Mouse (Mus musculus) embryonic facial prominence, embryonic 13.5 days (tissue): ENCODE results near the gene Gm37240. TPM values are rescaled to one million over a fixed set of nuclear protein-coding genes. Genes with fewer than 3 reads are reported as not detected.

Experiments
- ATAC-seq: fragments of 200-750 bp; cut with Nextera tagmentation; 2 replicates; pipeline ENCODE4 v1.8.0; 2017; ENCODE audit warnings: low read depth; ENCODE audit not compliant: insufficient number of reproducible peaks, insufficient read depth, low FRiP score, low TSS enrichment
- H3K27ac ChIP-seq: fragments of 300-500 bp; sonication (generic); 2 replicates; pipeline ENCODE4 v1.5.1; 2015; ENCODE audit warnings: moderate library complexity, mild to moderate bottlenecking, inconsistent platforms
- H3K27me3 ChIP-seq: fragments of 300-500 bp; sonication (generic); 2 replicates; pipeline ENCODE4 v1.6.1; 2015; ENCODE audit warnings: mild to moderate bottlenecking, inconsistent platforms
- H3K36me3 ChIP-seq: fragments of 300-500 bp; sonication (generic); 2 replicates; pipeline ENCODE4 v1.6.1; 2015; ENCODE audit warnings: mild to moderate bottlenecking, inconsistent platforms
- H3K4me1 ChIP-seq: fragments of 300-500 bp; sonication (generic); 2 replicates; pipeline ENCODE4 v1.6.1; 2015; ENCODE audit warnings: inconsistent platforms
- H3K4me2 ChIP-seq: fragments of 300-500 bp; sonication (generic); 2 replicates; pipeline ENCODE4 v1.6.1; 2015; ENCODE audit warnings: moderate library complexity, mild to moderate bottlenecking, inconsistent platforms
- H3K4me3 ChIP-seq: fragments of 300-500 bp; sonication (generic); 2 replicates; pipeline ENCODE4 v1.5.1; 2015; ENCODE audit warnings: mild to moderate bottlenecking, inconsistent platforms
- H3K9ac ChIP-seq: fragments of 300-500 bp; sonication (generic); 2 replicates; pipeline ENCODE4 v1.6.1; 2015; ENCODE audit warnings: mild to moderate bottlenecking, inconsistent platforms
- H3K9me3 ChIP-seq: fragments of 300-500 bp; sonication (generic); 2 replicates; pipeline ENCODE4 v1.6.1; 2016; ENCODE audit warnings: inconsistent platforms
- WGBS: fragments of 180-500 bp; shearing (Covaris S2); methylation state at CpG from one replicate; pipeline ENCODE4 v1.1.7; 2015; ENCODE audit warnings: mixed read lengths; 5-methylcytosine and 5-hydroxymethylcytosine counted together
- polyA plus RNA-seq: library from polyadenylated mRNA; unstranded; fragments of >200 nt; fragmentation: Nextera tagmentation; extraction: Ambion mirVana; gene quantifications from 2 replicates; pipeline ENCODE4 v1.2.1, GENCODE M21; 2015

Gm37240 gene
- polyA plus RNA-seq, 1 experiment from 2014 or later: 6.3 TPM

DNA sequence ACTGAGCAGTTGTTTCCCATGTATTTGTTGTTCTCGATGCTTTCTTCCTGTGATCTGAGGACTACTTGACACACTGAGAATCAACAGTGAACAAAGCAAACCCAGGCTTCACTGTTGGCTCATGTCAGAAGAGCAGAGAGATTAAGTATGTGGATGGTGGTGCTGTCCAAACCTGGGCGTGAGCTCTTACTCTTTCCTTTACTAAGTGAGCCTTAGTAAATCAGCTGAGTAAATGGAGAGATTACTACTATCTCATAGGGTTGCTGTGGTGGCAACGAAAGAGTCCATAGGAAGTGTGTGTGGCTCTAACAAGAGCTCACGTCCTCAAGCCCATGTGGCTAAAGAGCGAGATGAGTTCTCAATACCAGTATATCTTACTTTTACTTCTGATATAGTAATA lies 950.4 kb downstream of the Gm37240 start:
- 90% methylated on average over 5 of the region's 5 CpGs for WGBS
- no peak overlapping the region for H3K4me2 ChIP-seq
- no peaks in the 10 kb centered on the region for H3K9me3 ChIP-seq
- H3K36me3 ChIP-seq: no peaks in the 10 kb centered on the region
- no peaks in the 10 kb centered on the region for H3K27me3 ChIP-seq
- no peak overlapping the region for H3K9ac ChIP-seq
- ATAC-seq: no peak
- H3K27ac ChIP-seq: no peak overlapping the region
- no peak overlapping the region for H3K4me3 ChIP-seq
- H3K4me1 ChIP-seq: peaks cover 6% of the 10 kb centered on the region

DNA sequence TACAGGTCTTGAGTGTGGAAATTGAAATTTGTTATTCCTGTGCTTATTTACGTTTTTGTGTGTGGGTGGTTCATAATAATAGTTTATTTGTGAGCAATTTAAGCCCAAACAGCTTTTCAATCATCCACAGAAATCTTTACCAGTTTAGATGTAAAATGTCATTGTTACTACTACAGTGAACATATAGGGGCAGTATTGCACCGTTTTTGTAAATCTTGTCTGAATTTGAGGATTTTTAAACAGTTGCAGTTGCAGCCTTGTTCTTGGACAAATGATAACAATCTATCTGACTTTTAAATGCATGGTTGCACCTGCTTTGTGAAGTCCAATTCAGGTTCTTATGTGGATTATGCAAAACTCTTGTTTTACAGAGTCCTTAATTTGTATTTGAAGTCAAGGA lies 951.1 kb downstream of the Gm37240 start:
- Histone ChIP-seq H3K36me3 (no peaks in the 10 kb centered on the region), H3K27ac (no peak overlapping the region), H3K9me3 (no peaks in the 10 kb centered on the region), H3K4me2 (no peak overlapping the region), H3K27me3 (no peaks in the 10 kb centered on the region), H3K4me3 (no peak overlapping the region), H3K9ac (no peak overlapping the region), H3K4me1 (peaks cover 6% of the 10 kb centered on the region)
- no peak for ATAC-seq
- 40% methylated on average over 2 of the region's 2 CpGs for WGBS

DNA sequence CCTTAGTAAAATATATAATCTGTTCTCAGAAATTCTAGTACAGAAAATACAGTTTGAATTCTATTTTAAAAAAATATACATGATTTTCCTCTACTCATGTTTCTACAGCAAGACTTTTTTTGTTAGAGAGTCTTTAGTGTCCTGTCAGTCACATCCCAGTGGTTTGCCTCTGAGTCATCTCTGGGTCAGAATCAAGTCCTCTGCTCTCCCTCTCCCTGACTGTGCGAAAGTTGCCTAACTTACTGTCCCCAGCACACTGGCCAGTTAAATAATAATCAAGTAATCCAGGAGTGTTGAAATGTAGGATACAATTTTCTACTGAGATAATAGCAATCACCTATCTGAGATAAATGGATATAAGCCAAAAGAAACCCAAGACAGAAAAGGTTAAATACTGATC lies 951.6 kb downstream of the Gm37240 start:
- 84% methylated on average over 1 of the region's 1 CpGs for WGBS
- Histone ChIP-seq H3K9me3 (no peaks in the 10 kb centered on the region), H3K27me3 (no peaks in the 10 kb centered on the region)

DNA sequence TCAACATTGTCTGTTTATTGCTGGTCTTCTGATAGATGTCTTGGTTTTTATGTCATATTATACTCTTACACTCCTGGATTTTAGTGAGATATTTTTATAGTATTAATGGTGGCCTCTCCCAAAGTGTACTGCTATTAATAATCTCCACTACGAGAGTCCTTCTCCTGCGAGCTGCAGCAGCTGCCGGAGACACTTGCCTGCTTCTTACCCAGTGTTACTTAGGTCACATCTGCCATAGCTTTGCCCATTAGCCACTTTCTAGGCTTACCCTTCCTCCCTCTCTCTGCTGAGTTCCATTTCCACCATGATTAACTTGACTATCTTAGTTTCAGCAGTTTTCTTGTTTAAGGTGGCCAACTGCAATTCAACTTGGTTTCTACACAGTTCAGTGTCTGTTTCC lies 956.6 kb downstream of the Gm37240 start:
- H3K4me3 ChIP-seq: no peak overlapping the region
- no peaks in the 10 kb centered on the region for H3K4me1 ChIP-seq
- 83% methylated on average over 3 of the region's 3 CpGs for WGBS
- no peak overlapping the region for H3K9ac ChIP-seq
- H3K9me3 ChIP-seq: no peaks in the 10 kb centered on the region
- no peaks in the 10 kb centered on the region for H3K27me3 ChIP-seq
- no peak for ATAC-seq
- no peak overlapping the region for H3K4me2 ChIP-seq
- no peak overlapping the region for H3K27ac ChIP-seq
- no peaks in the 10 kb centered on the region for H3K36me3 ChIP-seq

More for the DNA sequence above, 951.6 kb downstream of the Gm37240 start:
- ATAC-seq: no peak
- no peak overlapping the region for H3K4me3 ChIP-seq
- H3K36me3 ChIP-seq: no peaks in the 10 kb centered on the region
- peaks cover 6% of the 10 kb centered on the region for H3K4me1 ChIP-seq
- no peak overlapping the region for H3K4me2 ChIP-seq
- no peak overlapping the region for H3K27ac ChIP-seq
- H3K9ac ChIP-seq: no peak overlapping the region

DNA sequence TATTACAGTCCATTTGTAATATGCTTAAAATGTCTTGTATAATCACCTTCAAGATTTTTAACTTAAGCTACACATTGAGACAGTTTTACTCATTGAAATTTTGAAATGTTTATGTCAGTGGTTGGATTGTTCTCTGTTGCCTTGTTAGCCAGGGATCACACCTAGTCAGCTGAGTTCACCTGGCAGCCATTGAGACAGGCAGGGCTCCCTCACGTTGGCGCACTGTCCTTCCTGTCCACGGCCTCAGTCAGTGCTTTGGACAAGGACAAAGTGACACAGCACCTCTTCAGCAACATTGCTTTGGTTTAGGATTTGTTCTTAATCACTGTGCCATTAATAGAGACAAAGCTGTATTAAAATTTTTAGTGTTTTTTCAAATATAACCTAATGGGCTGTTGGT lies 958.1 kb downstream of the Gm37240 start:
- 88% methylated on average over 3 of the region's 3 CpGs for WGBS
- H3K27me3 ChIP-seq: no peaks in the 10 kb centered on the region
- H3K4me2 ChIP-seq: no peak overlapping the region
- no peak for ATAC-seq
- H3K4me3 ChIP-seq: no peak overlapping the region
- no peak overlapping the region for H3K9ac ChIP-seq
- no peaks in the 10 kb centered on the region for H3K9me3 ChIP-seq
- no peaks in the 10 kb centered on the region for H3K36me3 ChIP-seq
- no peak overlapping the region for H3K27ac ChIP-seq
- H3K4me1 ChIP-seq: no peaks in the 10 kb centered on the region

DNA sequence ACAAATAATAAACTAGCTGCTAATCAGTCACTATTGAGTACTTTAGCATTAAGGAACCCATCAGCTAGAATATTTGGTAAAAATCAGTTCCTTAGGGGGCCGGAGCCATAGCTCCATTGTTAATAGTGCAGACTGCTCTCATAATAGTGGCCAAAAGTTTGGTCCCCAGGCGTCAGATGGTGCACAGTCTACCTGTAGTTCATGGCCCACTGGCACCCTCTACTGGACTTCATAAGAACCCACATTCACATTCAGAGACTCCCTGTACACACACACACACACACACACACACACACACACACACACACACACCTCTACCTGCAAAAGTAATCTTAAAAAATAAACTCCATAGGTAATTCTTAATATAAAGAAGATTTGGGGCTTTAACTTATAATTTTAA lies 959.4 kb downstream of the Gm37240 start:
- no peaks in the 10 kb centered on the region for H3K4me1 ChIP-seq

DNA sequence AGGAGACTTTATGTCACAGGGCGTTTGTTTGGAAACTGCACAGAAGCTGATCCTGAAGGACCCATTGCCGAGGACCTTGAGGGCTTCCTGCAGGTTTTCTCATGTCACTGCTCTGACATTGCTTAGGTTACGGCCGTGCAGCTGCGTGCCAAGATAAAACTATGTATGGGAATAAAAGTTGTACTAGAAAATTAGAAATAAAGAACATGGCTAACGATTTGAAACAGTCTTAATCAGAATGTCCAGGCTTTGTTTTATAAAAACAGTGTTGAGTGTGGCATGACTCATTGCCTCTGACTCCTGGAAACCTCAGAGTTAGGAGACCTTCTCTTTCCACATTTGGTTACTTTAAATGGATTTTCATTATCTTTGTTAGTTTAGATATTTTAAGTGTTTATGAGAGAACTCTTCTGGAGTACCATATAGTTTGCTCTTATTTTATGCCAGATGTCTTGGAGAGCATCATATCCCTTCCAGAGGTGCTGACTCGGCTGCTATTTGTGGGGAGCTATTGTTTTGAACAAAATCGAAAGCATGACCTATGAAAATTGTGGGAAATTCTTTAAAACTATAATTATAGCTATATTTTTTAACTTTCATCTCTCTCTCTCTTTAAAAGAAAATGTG lies 960.0 kb downstream of the Gm37240 start:
- H3K4me2 ChIP-seq: no peak overlapping the region
- no peaks in the 10 kb centered on the region for H3K27me3 ChIP-seq
- H3K27ac ChIP-seq: no peak overlapping the region
- H3K4me1 ChIP-seq: no peaks in the 10 kb centered on the region
- no peaks in the 10 kb centered on the region for H3K9me3 ChIP-seq
- no peak for ATAC-seq
- no peak overlapping the region for H3K9ac ChIP-seq
- no peaks in the 10 kb centered on the region for H3K36me3 ChIP-seq
- WGBS: 82% methylated on average over 8 of the region's 8 CpGs
- H3K4me3 ChIP-seq: no peak overlapping the region

More for the DNA sequence above, 959.4 kb downstream of the Gm37240 start:
- Histone ChIP-seq H3K27me3 (no peaks in the 10 kb centered on the region), H3K27ac (no peak overlapping the region), H3K36me3 (no peaks in the 10 kb centered on the region), H3K9ac (no peak overlapping the region), H3K4me3 (no peak overlapping the region), H3K9me3 (no peaks in the 10 kb centered on the region), H3K4me2 (no peak overlapping the region)
- ATAC-seq: no peak
- WGBS: 88% methylated on average over 2 of the region's 2 CpGs

DNA sequence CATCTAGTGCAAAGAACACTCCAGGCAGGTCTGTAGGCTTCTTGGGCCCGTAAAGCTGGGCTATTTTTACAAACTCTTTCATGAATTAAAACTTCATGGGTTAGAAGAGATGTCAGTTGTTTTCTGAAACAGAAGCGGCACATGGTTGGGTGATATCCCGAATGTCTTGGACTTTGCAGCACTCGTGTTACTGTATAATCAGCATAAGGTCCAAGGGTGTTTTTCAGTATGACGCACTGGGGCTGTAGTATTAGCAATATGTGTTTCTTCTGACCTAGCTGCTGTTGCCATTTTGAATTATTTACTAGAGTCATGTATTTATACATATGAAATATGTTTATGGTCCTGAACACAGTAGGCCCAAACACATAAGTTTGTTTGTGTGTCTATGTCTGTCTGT lies 961.2 kb downstream of the Gm37240 start:
- H3K4me2 ChIP-seq: no peak overlapping the region
- no peaks in the 10 kb centered on the region for H3K27me3 ChIP-seq
- no peak for ATAC-seq
- H3K9me3 ChIP-seq: no peaks in the 10 kb centered on the region
- no peak overlapping the region for H3K27ac ChIP-seq
- H3K4me1 ChIP-seq: no peaks in the 10 kb centered on the region
- 87% methylated on average over 5 of the region's 5 CpGs for WGBS
- H3K36me3 ChIP-seq: no peaks in the 10 kb centered on the region
- no peak overlapping the region for H3K4me3 ChIP-seq
- no peak overlapping the region for H3K9ac ChIP-seq

DNA sequence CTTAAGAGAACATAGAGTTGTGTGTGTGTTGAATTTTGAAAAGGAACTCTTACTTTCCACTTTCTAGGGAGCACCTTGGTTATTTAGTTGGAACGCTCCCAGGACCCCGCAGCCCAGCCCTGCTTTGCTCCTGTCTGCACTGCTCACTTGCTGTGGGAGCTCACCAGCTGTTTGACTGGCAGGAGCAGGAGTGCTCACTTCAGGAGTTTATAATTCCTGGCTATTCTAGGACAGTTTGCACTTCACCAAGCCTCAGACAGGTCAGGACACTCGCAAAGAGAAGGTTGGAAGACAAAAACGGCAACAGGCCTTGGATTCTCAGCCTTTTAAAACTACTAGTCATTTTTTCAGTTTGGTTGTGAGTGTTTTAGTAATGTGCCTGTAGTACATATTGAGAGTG lies 962.1 kb downstream of the Gm37240 start:
- Histone ChIP-seq H3K4me2 (no peak overlapping the region), H3K4me3 (no peak overlapping the region), H3K9ac (no peak overlapping the region), H3K27ac (no peak overlapping the region), H3K9me3 (no peaks in the 10 kb centered on the region), H3K27me3 (no peaks in the 10 kb centered on the region), H3K36me3 (no peaks in the 10 kb centered on the region), H3K4me1 (no peaks in the 10 kb centered on the region)
- 84% methylated on average over 4 of the region's 4 CpGs for WGBS
- no peak for ATAC-seq

DNA sequence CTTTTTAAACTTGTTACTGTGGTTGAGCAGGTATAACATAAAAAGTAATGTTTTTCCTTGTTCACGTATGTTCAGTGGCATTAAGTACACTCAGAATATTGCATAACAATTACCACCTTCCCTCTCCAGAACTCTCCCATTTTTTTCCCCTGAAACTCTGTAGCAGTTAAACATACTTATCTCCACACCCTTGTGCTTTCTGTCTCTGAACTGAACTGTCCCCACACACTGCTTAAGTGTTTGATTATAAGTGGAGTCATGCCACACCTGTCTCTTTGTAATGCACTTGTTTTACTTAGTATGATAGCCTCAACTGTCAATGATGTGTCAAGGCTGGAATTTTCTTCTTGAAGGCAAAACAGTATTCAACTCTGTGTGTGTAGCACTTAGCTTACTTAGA lies 963.6 kb downstream of the Gm37240 start:
- H3K27me3 ChIP-seq: no peaks in the 10 kb centered on the region
- H3K9me3 ChIP-seq: no peaks in the 10 kb centered on the region
- H3K4me2 ChIP-seq: no peak overlapping the region
- 82% methylated on average over 1 of the region's 1 CpGs for WGBS
- no peaks in the 10 kb centered on the region for H3K36me3 ChIP-seq
- no peaks in the 10 kb centered on the region for H3K4me1 ChIP-seq
- no peak for ATAC-seq
- H3K27ac ChIP-seq: no peak overlapping the region
- no peak overlapping the region for H3K4me3 ChIP-seq
- H3K9ac ChIP-seq: no peak overlapping the region

DNA sequence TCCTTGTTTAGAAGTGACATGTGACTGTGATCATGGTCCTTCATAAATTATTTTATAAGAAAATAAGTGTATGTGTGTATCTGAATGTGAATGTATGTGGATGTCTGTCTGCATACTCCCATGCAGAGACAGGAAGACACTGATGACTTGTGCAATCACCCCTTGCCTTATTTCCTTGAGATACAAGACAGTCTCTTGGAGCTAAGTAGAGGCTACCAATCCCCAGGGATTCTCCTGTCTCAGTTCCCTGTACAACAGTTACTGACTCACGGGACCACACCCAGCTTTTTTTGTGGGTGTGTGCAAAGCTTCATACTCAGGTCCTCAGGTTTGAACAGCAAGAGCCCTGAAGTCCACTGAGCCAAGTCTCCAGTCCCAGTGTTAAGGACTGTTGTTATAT lies 964.1 kb downstream of the Gm37240 start:
- Histone ChIP-seq H3K9ac (no peak overlapping the region), H3K4me2 (no peak overlapping the region), H3K36me3 (no peaks in the 10 kb centered on the region), H3K4me1 (no peaks in the 10 kb centered on the region), H3K9me3 (no peaks in the 10 kb centered on the region), H3K27me3 (no peaks in the 10 kb centered on the region), H3K4me3 (no peak overlapping the region), H3K27ac (no peak overlapping the region)
- 74% methylated on average over 1 of the region's 1 CpGs for WGBS
- ATAC-seq: no peak

DNA sequence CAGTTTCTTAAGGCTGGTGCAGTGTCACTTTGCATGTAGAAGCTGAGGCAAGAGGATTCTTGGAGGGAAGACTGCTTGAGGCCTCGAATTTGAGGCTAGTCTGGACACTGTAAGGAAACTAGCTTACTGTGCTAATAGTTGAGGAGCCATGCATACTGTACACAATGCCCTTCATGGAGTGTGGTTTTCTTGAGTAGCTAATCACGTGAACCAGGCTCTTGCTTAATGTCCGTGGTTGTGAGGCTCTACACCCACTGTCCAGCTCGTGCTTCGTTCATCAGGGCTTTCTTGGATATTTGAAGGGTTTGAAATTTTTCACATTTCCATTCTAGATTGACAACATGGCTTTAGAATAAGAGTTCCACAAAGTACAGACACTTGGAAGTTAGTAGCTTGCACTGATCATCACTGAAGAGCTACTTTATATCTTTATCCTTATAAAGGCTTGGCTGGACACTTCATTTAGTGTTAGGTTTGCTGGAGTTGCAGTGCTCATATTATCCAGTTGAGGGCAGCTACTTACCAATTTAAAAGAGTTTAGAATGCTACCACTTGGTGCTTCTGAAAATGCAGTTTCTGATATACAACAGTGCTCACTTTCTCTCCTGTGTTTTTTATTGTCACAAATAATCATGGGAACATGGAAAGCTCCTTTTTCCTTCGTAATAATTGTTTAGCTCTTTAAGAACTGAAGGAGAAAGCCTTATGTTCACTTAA lies 965.5 kb downstream of the Gm37240 start:
- Histone ChIP-seq H3K9ac (no peak overlapping the region), H3K36me3 (no peaks in the 10 kb centered on the region), H3K27ac (no peak overlapping the region), H3K4me1 (no peaks in the 10 kb centered on the region), H3K27me3 (no peaks in the 10 kb centered on the region), H3K4me2 (no peak overlapping the region), H3K4me3 (no peak overlapping the region), H3K9me3 (no peaks in the 10 kb centered on the region)
- no peak for ATAC-seq
- 73% methylated on average over 6 of the region's 6 CpGs for WGBS
